Mouse (Mus musculus): ENCODE results near the gene Usp28.

GRCm38 (mm10) chr9:49081561-49081960, 96.4 kb downstream of the Usp28 start:
- TF ChIP-seq ZNF384 (IDR thresholded peaks at IDR 0.05; ENCODE audit: low read depth, low read length) = no peak
- TF ChIP-seq CHD2 (IDR thresholded peaks at IDR 0.05; ENCODE audit: low read depth, low read length) = no peak
- peak; percentile 89; the same call in 1 of the 2 replicates for TF ChIP-seq ZC3H11A (IDR thresholded peaks at IDR 0.05; ENCODE audit: borderline replicate concordance, low read depth, low read length)
- TF ChIP-seq HCFC1 (IDR thresholded peaks at IDR 0.05; ENCODE audit: borderline replicate concordance, insufficient read depth, low read length) = no peak
